Mouse (Mus musculus): ENCODE measurements around the gene D630003M21Rik. TPM values are rescaled to one million over a fixed set of nuclear protein-coding genes. Genes with fewer than 3 reads are reported as not detected.

The D630003M21Rik gene
- polyA plus RNA-seq, 1 experiment = 0.34 TPM

GRCm38 (mm10) chr2:158189451-158189850, 39.6 kb downstream of the D630003M21Rik start:
- H3K9me3 ChIP-seq (replicated peaks; ENCODE audit: control insufficient read depth, insufficient read depth, low read length, poor library complexity, severe bottlenecking) = no peaks in the 10 kb centered on the region
- TF ChIP-seq POLR2A (IDR thresholded peaks at IDR 0.05; ENCODE audit: insufficient read depth, low read length) (no peak), CTCF (IDR thresholded peaks at IDR 0.05; ENCODE audit: low read depth, low read length) (no peak), EP300 (IDR thresholded peaks at IDR 0.05; ENCODE audit: insufficient read depth, low read depth, low read length) (no peak)
- H3K4me1 ChIP-seq (ENCODE audit: control insufficient read depth, insufficient read depth, low read length) = no peaks in the 10 kb centered on the region
- no peak overlapping the region for H3K4me3 ChIP-seq (ENCODE audit: low read depth, low read length)
- no peak overlapping the region for H3K9ac ChIP-seq (ENCODE audit: low read depth, poor library complexity, severe bottlenecking)
- H3K36me3 ChIP-seq (ENCODE audit: control insufficient read depth, insufficient read depth, low read length, poor library complexity, severe bottlenecking) = no peaks in the 10 kb centered on the region
- no peaks in the 10 kb centered on the region for H3K27me3 ChIP-seq (ENCODE audit: control insufficient read depth, insufficient read depth, low read length, poor library complexity, severe bottlenecking)
- H3K27ac ChIP-seq (ENCODE audit: insufficient read depth, low read length) = no peak overlapping the region

- H3K9ac ChIP-seq (ENCODE audit: low read depth, poor library complexity, severe bottlenecking) = no peak overlapping the region
- no peak overlapping the region for H3K4me3 ChIP-seq (ENCODE audit: low read depth, low read length)
- no peaks in the 10 kb centered on the region for H3K36me3 ChIP-seq (ENCODE audit: control insufficient read depth, insufficient read depth, low read length, poor library complexity, severe bottlenecking)
- no peak overlapping the region for H3K27ac ChIP-seq (ENCODE audit: insufficient read depth, low read length)
- TF ChIP-seq CTCF (IDR thresholded peaks at IDR 0.05; ENCODE audit: low read depth, low read length) (no peak), POLR2A (IDR thresholded peaks at IDR 0.05; ENCODE audit: insufficient read depth, low read length) (no peak), EP300 (IDR thresholded peaks at IDR 0.05; ENCODE audit: insufficient read depth, low read depth, low read length) (no peak)
- no peaks in the 10 kb centered on the region for H3K4me1 ChIP-seq (ENCODE audit: control insufficient read depth, insufficient read depth, low read length)
- no peaks in the 10 kb centered on the region for H3K27me3 ChIP-seq (ENCODE audit: control insufficient read depth, insufficient read depth, low read length, poor library complexity, severe bottlenecking)
- no peaks in the 10 kb centered on the region for H3K9me3 ChIP-seq (replicated peaks; ENCODE audit: control insufficient read depth, insufficient read depth, low read length, poor library complexity, severe bottlenecking)
These were observed 42.7 kb downstream of the D630003M21Rik start for GRCm38 (mm10) chr2:158186206-158186871.

- Histone ChIP-seq H3K9ac (ENCODE audit: low read depth, poor library complexity, severe bottlenecking) (no peak overlapping the region), H3K4me3 (ENCODE audit: low read depth, low read length) (no peak overlapping the region), H3K9me3 (replicated peaks; ENCODE audit: control insufficient read depth, insufficient read depth, low read length, poor library complexity, severe bottlenecking) (no peaks in the 10 kb centered on the region), H3K27ac (ENCODE audit: insufficient read depth, low read length) (no peak overlapping the region), H3K4me1 (ENCODE audit: control insufficient read depth, insufficient read depth, low read length) (no peaks in the 10 kb centered on the region), H3K36me3 (ENCODE audit: control insufficient read depth, insufficient read depth, low read length, poor library complexity, severe bottlenecking) (no peaks in the 10 kb centered on the region), H3K27me3 (ENCODE audit: control insufficient read depth, insufficient read depth, low read length, poor library complexity, severe bottlenecking) (no peaks in the 10 kb centered on the region)
- TF ChIP-seq EP300 (IDR thresholded peaks at IDR 0.05; ENCODE audit: insufficient read depth, low read depth, low read length) = no peak
- no peak for TF ChIP-seq POLR2A (IDR thresholded peaks at IDR 0.05; ENCODE audit: insufficient read depth, low read length)
- TF ChIP-seq CTCF (IDR thresholded peaks at IDR 0.05; ENCODE audit: low read depth, low read length) = no peak
These were observed 45.8 kb downstream of the D630003M21Rik start for GRCm38 (mm10) chr2:158183266-158183665.

GRCm38 (mm10) chr2:158181932-158182331, 47.1 kb downstream of the D630003M21Rik start:
- H3K36me3 ChIP-seq (ENCODE audit: control insufficient read depth, insufficient read depth, low read length, poor library complexity, severe bottlenecking) = no peaks in the 10 kb centered on the region
- H3K4me3 ChIP-seq (ENCODE audit: low read depth, low read length) = no peak overlapping the region
- H3K27me3 ChIP-seq (ENCODE audit: control insufficient read depth, insufficient read depth, low read length, poor library complexity, severe bottlenecking) = no peaks in the 10 kb centered on the region
- TF ChIP-seq CTCF (IDR thresholded peaks at IDR 0.05; ENCODE audit: low read depth, low read length) (no peak), POLR2A (IDR thresholded peaks at IDR 0.05; ENCODE audit: insufficient read depth, low read length) (no peak), EP300 (IDR thresholded peaks at IDR 0.05; ENCODE audit: insufficient read depth, low read depth, low read length) (no peak)
- H3K4me1 ChIP-seq (ENCODE audit: control insufficient read depth, insufficient read depth, low read length) = no peaks in the 10 kb centered on the region
- no peaks in the 10 kb centered on the region for H3K9me3 ChIP-seq (replicated peaks; ENCODE audit: control insufficient read depth, insufficient read depth, low read length, poor library complexity, severe bottlenecking)
- H3K9ac ChIP-seq (ENCODE audit: low read depth, poor library complexity, severe bottlenecking) = no peak overlapping the region
- H3K27ac ChIP-seq (ENCODE audit: insufficient read depth, low read length) = no peak overlapping the region

- H3K9ac ChIP-seq (ENCODE audit: low read depth, poor library complexity, severe bottlenecking) = no peak overlapping the region
- TF ChIP-seq CTCF (IDR thresholded peaks at IDR 0.05; ENCODE audit: low read depth, low read length) (peak; percentile 88), EP300 (IDR thresholded peaks at IDR 0.05; ENCODE audit: insufficient read depth, low read depth, low read length) (no peak)
- H3K27ac ChIP-seq (ENCODE audit: insufficient read depth, low read length) = no peak overlapping the region
- no peaks in the 10 kb centered on the region for H3K9me3 ChIP-seq (replicated peaks; ENCODE audit: control insufficient read depth, insufficient read depth, low read length, poor library complexity, severe bottlenecking)
- no peaks in the 10 kb centered on the region for H3K27me3 ChIP-seq (ENCODE audit: control insufficient read depth, insufficient read depth, low read length, poor library complexity, severe bottlenecking)
- no peaks in the 10 kb centered on the region for H3K36me3 ChIP-seq (ENCODE audit: control insufficient read depth, insufficient read depth, low read length, poor library complexity, severe bottlenecking)
- H3K4me3 ChIP-seq (ENCODE audit: low read depth, low read length) = no peak overlapping the region
- H3K4me1 ChIP-seq (ENCODE audit: control insufficient read depth, insufficient read depth, low read length) = no peaks in the 10 kb centered on the region
These were observed 48.2 kb downstream of the D630003M21Rik start for GRCm38 (mm10) chr2:158180797-158181196.

- H3K9ac ChIP-seq (ENCODE audit: low read depth, poor library complexity, severe bottlenecking) = no peak overlapping the region
- H3K9me3 ChIP-seq (replicated peaks; ENCODE audit: control insufficient read depth, insufficient read depth, low read length, poor library complexity, severe bottlenecking) = no peaks in the 10 kb centered on the region
- H3K36me3 ChIP-seq (ENCODE audit: control insufficient read depth, insufficient read depth, low read length, poor library complexity, severe bottlenecking) = no peaks in the 10 kb centered on the region
- H3K27me3 ChIP-seq (ENCODE audit: control insufficient read depth, insufficient read depth, low read length, poor library complexity, severe bottlenecking) = no peaks in the 10 kb centered on the region
- TF ChIP-seq CTCF (IDR thresholded peaks at IDR 0.05; ENCODE audit: low read depth, low read length) (no peak), POLR2A (IDR thresholded peaks at IDR 0.05; ENCODE audit: insufficient read depth, low read length) (no peak), EP300 (IDR thresholded peaks at IDR 0.05; ENCODE audit: insufficient read depth, low read depth, low read length) (no peak)
- H3K4me1 ChIP-seq (ENCODE audit: control insufficient read depth, insufficient read depth, low read length) = no peaks in the 10 kb centered on the region
- H3K27ac ChIP-seq (ENCODE audit: insufficient read depth, low read length) = no peak overlapping the region
- H3K4me3 ChIP-seq (ENCODE audit: low read depth, low read length) = no peak overlapping the region
These were observed 49.5 kb downstream of the D630003M21Rik start for GRCm38 (mm10) chr2:158179370-158180111.

Measured in ES-Bruce4 (cell line).